Mouse (Mus musculus) testis, adult 2 months (tissue): ENCODE data around the gene Kcnd2. TPM values are rescaled to one million over a fixed set of nuclear protein-coding genes. Genes with fewer than 3 reads are reported as not detected.

Experiments used
- H3K27ac ChIP-seq: fragments of 200-500 bp; 2 replicates; pipeline ENCODE4 v1.5.1; 2012; ENCODE audit warnings: low read depth, low read length; ENCODE audit not compliant: control insufficient read depth, insufficient read depth
- H3K27me3 ChIP-seq: fragments of 200-500 bp; 2 replicates; pipeline ENCODE4 v1.6.1; 2012; ENCODE audit warnings: mild to moderate bottlenecking, low read length, moderate library complexity; ENCODE audit not compliant: control insufficient read depth, insufficient read depth
- H3K36me3 ChIP-seq: fragments of 200-500 bp; 2 replicates; pipeline ENCODE4 v1.6.1; 2012; ENCODE audit warnings: mild to moderate bottlenecking, low read length; ENCODE audit not compliant: control insufficient read depth, insufficient read depth
- H3K4me1 ChIP-seq: fragments of 200-500 bp; 2 replicates; pipeline ENCODE4 v1.6.1; 2012; ENCODE audit warnings: low read length; ENCODE audit not compliant: control insufficient read depth, insufficient read depth
- H3K4me3 ChIP-seq: fragments of 200-500 bp; 2 replicates; pipeline ENCODE4 v1.5.1; 2012; ENCODE audit warnings: low read depth, mild to moderate bottlenecking, low read length, moderate library complexity, mixed read lengths; ENCODE audit not compliant: control insufficient read depth
- CTCF ChIP-seq: fragments of 200-500 bp; IDR thresholded peaks from 2 replicates; pipeline ENCODE4 v1.5.1; 2012; ENCODE audit warnings: low read depth, mild to moderate bottlenecking, inconsistent platforms, low read length, moderate library complexity; ENCODE audit not compliant: control insufficient read depth, insufficient read depth, insufficient replicate concordance
- POLR2A ChIP-seq: fragments of 200-500 bp; IDR thresholded peaks from 2 replicates; pipeline ENCODE4 v1.6.1; 2012; ENCODE audit warnings: low read depth, mild to moderate bottlenecking, inconsistent platforms, low read length, moderate library complexity; ENCODE audit not compliant: control insufficient read depth
- polyA plus RNA-seq: library from polyadenylated mRNA; depleted of rRNA; stranded (reverse); fragments of >200 nt; gene quantifications from 2 replicates; pipeline ENCODE4 v1.2.3, GENCODE M21; 2012

The Kcnd2 gene
- polyA plus RNA-seq, 1 experiment, result 0.10 TPM

DNA sequence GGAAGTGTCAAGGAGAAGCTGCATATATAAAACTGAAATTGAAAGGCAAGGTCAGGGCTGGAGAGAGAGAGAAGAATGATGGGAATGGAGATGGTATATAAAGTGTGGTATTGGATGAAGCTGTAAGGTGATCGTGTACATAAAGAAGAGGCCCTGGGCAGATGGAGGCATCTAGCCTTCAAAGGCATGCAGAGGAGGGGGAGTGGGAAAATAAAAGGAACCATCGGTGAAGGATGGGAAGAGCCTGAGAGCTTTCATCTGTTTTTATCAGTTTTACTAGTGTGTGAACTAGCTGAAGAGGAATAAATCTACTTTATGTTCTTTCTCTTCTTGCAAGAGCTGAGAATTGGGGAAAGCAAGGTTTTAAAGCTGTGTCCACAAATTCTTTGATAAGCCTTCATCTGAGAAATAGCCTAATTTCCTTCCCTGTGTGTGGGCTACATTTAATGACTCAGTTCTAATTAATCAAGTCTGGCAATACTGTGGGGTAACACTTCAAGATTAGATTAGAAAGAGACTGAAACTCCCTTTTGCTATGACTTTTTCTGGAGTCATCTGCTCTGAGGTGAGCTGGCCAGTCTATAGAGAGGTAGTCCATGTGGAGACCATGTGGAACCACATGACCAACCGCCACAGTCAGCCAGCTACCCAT, 529.4 kb downstream of the Kcnd2 start:
- Histone ChIP-seq H3K4me3 (no peak overlapping the region), H3K27ac (no peak overlapping the region), H3K4me1 (no peaks in the 10 kb centered on the region), H3K36me3 (no peaks in the 10 kb centered on the region), H3K27me3 (no peaks in the 10 kb centered on the region)
- TF ChIP-seq CTCF (no peak), POLR2A (no peak)

DNA sequence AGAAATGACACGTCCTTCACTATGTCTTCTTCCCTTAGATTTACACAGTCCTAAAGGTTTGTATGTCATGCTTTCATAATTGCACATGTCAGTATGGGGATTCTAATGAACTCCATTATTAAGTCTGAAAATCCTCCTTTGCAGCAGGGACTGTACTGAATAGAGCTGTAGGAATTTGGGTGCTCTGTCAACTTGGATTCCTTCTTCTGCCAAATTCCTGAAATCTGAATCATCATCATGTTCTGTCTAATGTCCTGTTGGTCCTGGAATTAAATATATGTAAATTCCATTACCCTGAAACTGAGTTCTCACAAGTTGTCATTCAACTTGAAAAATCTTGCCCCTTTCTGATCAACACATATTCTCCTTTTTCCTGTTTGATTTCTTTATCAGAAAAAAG, 532.2 kb downstream of the Kcnd2 start:
- Histone ChIP-seq H3K36me3 (no peaks in the 10 kb centered on the region), H3K4me3 (no peak overlapping the region), H3K27ac (no peak overlapping the region), H3K27me3 (no peaks in the 10 kb centered on the region), H3K4me1 (no peaks in the 10 kb centered on the region)
- TF ChIP-seq CTCF, result no peak

DNA sequence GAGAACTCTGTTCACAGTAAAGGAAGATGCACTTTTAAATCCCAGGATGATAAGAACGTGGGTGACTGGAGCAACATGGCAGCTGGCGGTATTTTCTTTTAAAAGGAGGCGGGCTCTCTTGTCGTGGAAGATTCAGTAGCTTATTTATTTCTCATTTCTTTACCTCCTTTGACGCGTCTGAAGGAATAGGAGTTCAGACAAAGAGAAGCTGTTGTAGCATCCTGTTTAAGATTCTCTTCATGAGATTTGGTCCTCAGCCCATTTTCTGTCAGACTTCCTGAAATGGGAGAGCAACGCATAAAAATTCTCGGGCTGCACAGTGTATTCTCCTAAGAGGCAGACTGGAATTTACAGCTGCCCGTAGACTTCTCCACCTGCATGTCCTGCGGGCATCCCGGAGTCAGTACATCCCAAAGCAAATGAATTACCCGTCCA, 552.5 kb downstream of the Kcnd2 start:
- Histone ChIP-seq H3K27me3 (no peaks in the 10 kb centered on the region), H3K36me3 (no peaks in the 10 kb centered on the region), H3K4me1 (no peaks in the 10 kb centered on the region), H3K27ac (no peak overlapping the region), H3K4me3 (no peak overlapping the region)
- TF ChIP-seq CTCF (no peak), POLR2A (no peak)

DNA sequence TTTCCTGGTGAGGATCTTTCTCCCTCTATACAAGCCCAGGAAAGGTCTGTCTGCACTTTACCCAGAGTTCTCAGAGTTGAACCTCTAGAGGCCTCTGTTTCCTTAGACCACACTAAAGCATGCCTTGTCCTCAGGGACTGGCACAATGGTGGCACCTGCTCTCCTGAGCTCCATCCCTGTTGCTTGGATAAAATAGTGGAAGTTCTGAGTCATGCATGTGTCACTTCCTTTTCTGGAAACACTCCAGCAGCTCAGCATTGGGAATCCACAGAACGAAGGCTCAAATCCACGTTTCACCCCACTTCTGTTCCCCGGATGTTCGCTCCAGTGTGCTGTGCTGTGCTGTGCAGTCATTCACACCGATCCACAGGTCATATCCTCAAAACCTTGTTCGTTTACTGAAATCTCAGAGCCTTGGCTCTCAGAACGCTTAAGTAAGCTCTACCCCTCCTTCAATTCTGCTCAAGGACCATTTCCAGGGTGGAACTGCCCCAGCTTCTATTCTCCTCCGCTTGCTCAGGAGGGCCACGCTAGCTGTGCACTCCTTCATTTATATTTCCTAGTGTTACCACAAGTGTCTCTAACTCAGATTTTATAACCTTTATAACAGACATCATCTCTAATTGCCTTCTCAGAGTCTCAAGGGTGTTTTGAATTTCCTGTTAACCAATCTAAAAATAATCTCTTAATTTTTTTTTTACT, 553.6 kb downstream of the Kcnd2 start:
- Histone ChIP-seq H3K4me1 (no peaks in the 10 kb centered on the region), H3K27ac (no peak overlapping the region), H3K4me3 (no peak overlapping the region), H3K27me3 (no peaks in the 10 kb centered on the region), H3K36me3 (no peaks in the 10 kb centered on the region)
- TF ChIP-seq CTCF (no peak), POLR2A (no peak)

DNA sequence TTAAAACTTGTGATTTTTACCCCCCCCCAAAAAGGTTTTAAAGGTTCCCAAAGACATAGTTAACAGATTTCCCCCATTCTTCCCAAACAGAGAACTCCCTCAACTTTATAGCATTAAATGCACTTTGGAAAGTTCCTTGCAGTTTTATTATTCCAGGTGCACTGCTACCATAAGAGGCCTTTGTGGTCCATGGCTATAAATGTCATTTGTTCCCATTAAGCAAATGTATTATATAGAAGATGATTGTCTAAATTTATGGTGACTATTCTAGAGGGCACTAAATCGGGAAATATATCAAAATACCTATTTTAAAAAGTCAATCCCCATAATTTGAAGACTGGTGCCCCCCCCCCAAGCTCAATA, 554.1 kb downstream of the Kcnd2 start:
- TF ChIP-seq CTCF (no peak), POLR2A (no peak)
- Histone ChIP-seq H3K27ac (no peak overlapping the region), H3K4me1 (no peaks in the 10 kb centered on the region), H3K4me3 (no peak overlapping the region), H3K27me3 (no peaks in the 10 kb centered on the region), H3K36me3 (no peaks in the 10 kb centered on the region)

GRCm38 (mm10) chr6:21774213-21774916, 559.1 kb downstream of the Kcnd2 start:
- no peak for TF ChIP-seq POLR2A
- no peak for TF ChIP-seq CTCF
- Histone ChIP-seq H3K4me3 (no peak overlapping the region), H3K4me1 (no peaks in the 10 kb centered on the region), H3K36me3 (no peaks in the 10 kb centered on the region), H3K27me3 (no peaks in the 10 kb centered on the region), H3K27ac (no peak overlapping the region)
